Mouse (Mus musculus): ENCODE measurements around the gene C77080.

The C77080 gene

GRCm38 (mm10) chr4:129219198-129219597, 42.0 kb downstream of the C77080 start:
- DNase-seq (ENCODE audit: low read depth, low spot score): no peak

DNA sequence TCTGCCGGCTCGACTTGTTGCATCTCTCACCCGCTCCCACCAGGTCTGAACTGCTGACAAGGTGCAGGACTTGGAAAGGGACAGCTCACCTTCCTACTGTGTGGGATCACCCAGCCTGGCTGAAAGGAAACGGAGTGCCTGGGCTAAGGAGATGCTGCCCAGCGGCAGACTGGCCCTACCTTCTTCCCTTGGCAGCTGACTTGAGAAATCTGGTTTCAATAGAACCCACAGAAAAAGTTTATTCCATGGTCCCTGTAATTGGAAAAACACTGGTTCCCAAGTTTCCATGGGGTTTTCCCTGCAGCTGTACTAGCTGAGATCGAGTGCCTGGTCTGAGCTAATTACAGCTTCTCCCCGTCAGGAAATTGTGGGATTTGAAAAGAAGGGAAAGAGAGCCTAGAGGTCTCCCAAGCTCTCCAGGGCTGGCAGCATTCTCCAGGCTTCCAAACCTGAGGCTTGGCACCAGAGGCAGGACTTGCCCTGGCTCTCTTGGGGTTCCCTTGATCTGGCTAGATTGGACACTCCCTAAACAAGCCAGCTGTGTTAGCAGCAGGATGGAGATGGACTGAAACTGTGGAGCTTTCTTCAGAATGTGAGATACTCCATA, 42.5 kb downstream of the C77080 start:
- peak; percentile 25 for DNase-seq (ENCODE audit: low read depth, low spot score)

DNA sequence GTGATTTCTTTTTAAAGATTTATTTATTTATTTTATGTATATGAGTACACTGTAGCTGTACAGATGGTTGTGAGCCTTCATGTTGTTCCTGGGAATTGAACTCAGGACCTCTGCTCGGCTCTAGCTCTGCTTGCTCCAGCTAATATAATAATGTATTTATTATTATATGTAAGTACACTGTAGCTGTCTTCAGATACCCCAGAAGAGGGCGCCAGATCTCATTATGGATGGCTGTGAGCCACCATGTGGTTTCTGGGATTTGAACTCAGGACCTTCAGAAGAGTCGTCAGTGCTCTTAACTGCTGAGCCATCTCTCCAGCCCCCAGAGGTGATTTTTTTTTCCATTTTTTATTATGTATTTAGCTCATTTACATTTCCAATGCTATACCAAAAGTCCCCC, 48.7 kb downstream of the C77080 start:
- DNase-seq (ENCODE audit: low read depth, low spot score): peak; percentile 31

DNA sequence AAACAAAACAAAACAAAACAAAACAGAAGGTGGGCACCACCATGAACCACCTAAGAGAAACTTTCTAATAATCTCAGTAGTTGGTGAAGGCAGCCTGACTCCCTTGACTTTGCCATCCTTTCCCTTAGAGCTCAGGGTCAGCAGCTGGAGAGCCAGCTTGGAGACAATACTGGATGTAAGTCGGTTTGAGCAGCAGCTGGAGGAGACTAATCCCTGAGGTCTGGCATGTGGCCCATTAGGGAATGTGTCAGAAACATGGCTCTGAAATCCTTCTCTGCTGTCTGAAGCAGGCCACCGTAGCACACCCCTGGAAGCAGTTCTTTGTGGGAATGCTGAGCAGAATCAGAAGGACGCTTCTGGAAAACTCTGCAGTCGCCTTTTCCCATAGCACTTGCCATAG, 49.7 kb downstream of the C77080 start:
- DNase-seq (ENCODE audit: low read depth, low spot score): no peak

GRCm38 (mm10) chr4:129209504-129209903, 51.7 kb downstream of the C77080 start:
- peak; percentile 72 for DNase-seq (ENCODE audit: low read depth, low spot score)

DNA sequence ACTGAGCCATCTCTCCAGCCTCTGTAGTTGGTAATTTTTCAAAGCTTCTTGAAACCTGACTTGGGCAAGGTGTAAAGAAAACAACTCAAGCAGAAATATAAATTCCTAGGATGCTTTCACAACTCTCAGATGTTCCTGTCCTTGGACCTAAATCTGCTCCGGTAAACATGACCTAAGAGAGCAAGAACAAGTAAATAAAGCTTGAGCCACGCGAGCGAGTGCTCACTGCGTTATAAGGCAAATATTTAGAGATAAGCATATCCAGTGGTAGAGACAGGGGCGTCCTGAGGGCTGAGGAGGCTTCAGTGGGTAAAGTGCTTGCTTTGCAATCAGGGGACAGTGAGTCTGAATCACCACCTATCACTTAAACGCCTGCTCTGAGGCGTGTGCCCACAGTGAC, 54.4 kb downstream of the C77080 start:
- DNase-seq (ENCODE audit: low read depth, low spot score): no peak

DNA sequence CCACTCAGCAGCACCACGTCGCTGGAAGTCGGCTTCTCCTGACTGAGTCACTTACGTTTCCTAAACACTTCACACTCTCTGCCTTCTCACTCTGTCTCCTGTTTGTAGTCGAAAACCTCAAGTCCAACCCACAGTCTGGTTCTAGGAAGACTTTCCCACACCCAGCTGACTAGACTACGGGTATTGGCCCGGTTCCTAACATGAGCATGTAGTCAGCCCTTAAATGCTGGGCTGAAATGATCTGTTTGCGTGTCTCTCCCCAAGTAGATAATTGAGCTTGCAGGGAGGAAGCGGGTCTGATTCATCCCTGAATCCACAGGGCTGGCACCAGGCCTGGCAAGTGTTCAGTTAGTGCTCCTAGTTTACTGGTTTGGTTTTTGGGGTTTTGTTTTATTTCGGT, 56.5 kb downstream of the C77080 start:
- DNase-seq (ENCODE audit: low read depth, low spot score): no peak

GRCm38 (mm10) chr4:129197514-129197913, 63.7 kb downstream of the C77080 start:
- DNase-seq (ENCODE audit: low read depth, low spot score): no peak

DNA sequence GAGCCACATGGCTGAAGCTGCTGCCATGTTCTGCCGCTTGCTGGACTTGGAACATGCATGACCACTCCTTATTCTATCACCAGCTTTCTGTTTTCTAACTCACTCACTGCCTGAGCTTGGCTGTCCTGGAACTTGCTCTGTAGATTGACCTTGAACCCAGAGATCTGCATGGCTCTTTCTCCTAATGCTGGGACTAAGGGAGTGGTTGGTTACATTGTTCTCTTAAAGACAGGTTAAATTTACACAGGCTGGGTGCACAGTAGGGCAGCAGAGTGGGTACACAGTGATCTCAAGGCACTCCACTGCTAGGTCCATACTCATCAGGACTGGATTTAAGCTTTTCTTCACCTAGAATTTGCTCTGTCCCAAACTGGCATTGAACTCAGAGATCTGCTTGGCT, 66.9 kb downstream of the C77080 start:
- DNase-seq (ENCODE audit: low read depth, low spot score): peak; percentile 81

DNA sequence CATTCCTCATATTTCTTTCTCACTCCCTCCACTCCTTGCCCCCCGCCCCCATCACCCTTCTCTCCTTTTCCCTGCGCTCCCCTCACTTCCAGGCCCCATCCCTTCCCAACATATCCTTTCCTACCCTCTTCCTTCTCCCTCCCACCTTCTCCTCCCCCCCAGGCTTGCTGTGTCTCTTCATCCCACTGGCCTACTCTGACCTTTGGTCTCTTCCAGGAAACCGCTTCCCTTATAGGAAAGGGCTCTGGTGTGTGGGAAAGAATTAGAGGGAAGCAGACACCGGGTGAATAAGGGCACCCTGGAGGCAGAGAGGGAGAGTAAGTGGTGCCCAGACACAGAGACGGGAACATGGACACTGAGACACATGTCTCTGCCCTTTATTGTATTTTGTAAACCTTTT, 69.5 kb downstream of the C77080 start:
- DNase-seq (ENCODE audit: low read depth, low spot score): no peak

DNA sequence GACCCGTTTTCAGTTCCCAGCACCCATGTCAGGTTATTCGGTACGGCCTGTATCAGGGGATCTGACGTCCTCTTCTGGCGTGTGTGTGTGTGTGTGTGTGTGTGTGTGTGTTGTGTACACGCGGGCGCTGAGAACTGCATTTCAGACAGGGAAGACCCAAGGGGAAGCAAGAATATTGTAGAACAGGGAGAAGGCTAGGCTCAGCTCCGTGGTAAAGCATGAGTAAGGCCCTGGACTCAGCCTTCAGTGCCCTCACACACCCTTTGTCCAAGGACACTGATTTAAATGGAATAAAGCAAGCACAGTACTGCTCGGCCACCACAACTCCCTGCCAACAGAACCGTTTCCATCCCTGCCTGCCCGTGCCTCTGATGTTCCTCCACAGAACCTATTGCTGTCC, 70.7 kb downstream of the C77080 start:
- no peak for DNase-seq (ENCODE audit: low read depth, low spot score)

- peak; percentile 99 for DNase-seq (ENCODE audit: low read depth, low spot score)
These were observed 71.4 kb downstream of the C77080 start, which contains the start of the genes S100pbp and Yars for GRCm38 (mm10) chr4:129189542-129190519. TSS of gene S100pbp (minus strand) at chr4:129189727. TSS of gene Yars (plus strand) at chr4:129189760.

DNA sequence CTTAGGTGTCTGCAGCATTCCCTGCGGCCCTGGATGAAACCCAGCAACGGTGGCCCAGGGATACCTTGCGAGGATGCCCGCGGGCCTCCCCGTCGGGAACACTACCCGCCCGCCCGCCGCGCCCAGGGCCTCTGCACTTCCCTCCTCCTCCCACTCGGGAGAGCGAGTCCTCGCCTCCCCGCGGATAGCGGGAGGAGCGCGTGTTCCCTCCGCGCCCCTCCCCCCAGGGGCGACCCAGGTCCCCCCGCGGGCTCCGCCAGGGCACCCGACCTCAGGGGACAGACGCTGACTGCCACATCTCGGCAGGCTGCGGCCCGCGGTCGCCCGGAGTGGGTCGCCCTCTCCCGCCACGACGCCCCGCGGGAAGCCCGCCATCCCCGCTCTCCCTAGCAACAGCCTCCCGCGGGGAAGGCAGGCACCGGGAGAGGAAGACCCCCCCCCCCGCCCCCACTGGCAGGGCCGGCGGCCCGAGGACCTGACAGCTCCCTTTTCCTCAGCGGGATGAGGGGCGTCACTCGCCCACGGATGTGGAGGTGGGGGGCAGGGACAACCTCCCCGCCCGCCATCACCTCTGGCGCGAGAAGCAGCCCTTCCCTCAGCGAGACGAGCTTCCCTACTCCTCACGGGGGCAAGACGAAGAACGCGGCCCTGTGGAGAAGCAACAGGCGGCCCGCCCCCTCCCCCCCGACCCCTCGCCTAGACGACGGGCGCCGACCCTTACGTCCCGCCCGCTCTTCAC, 72.2 kb downstream of the C77080 start:
- DNase-seq (ENCODE audit: low read depth, low spot score): peak; percentile 71

DNA sequence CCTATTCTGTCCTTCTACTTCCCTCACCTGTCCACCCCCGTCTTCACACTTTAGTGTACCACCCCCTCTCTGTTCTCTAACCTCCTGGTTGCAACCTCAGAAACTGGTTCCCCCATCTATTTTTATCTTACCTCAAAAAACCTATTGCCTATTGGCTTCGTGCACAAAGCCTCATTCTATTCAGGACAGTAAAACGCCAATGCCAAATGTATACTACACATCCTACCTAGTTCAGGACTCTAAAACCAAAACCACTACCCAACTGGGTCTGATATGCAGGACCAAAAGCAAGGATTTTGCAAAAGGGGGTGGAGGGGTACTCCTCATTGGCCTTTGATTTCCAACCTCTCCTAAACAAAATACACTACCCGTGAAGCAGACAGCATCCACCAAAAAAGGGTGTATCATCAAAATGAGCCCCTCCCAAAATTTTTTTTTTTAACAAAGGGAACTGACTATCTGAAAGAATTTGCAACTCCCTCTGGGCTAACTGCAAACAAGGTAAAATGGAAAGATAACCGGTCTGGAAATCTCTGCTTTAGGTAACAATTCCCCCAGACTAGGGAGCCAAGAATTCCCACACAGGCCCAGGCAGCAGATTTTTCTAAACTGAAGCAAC, 73.1 kb downstream of the C77080 start:
- DNase-seq (ENCODE audit: low read depth, low spot score): no peak

DNA sequence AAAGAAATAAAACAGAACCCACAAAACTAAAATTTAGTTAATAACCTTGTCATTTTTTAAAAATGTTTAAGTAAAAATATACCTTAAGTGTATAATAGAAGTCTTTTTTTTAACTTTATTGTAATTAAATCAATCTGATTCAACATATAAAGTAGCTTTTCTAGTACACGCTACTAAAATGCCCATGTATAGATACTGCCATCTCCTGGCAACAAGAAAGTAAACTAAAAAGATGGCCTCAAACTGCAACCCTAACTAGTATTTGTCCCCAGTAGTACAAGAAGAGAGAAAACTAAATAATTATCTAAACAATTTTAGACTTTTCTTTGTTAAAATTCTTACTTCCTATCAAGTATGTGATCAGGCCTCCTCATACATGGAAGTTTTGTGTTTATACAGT, 81.6 kb downstream of the C77080 start:
- DNase-seq (ENCODE audit: low read depth, low spot score): no peak

DNA sequence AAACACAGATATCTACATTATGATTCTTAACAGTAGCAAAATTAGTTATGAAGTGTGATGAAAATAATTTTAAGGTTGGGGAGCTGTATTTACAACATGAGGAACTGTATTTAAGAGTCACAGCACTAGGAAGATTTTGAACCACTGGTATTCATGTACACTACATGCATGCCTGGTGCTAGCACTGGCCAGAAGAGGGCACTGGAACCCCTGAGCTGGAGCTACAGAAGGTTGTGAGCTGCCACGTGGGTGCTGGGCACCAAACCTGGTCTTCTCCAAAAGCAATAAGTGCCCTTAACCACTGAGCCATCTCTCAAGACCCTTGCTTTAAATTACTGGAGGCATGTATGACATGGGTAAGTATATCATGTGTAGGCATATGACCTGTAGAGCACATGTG, 88.7 kb downstream of the C77080 start:
- DNase-seq (ENCODE audit: low read depth, low spot score): peak; percentile 64
